Mouse (Mus musculus) ES-Bruce4 (cell line): Measurements from ENCODE around the gene Syngr1.

Experiments used
- CTCF ChIP-seq: IDR thresholded peaks from one replicate; pipeline ENCODE4 v1.8.1; 2011; ENCODE audit warnings: low read depth, low read length
- EP300 ChIP-seq: IDR thresholded peaks from 2 replicates; pipeline ENCODE4 v1.6.1; 2011; ENCODE audit warnings: low read depth, low read length; ENCODE audit not compliant: insufficient read depth
- POLR2A ChIP-seq: IDR thresholded peaks from one replicate; pipeline ENCODE4 v1.8.1; 2011; ENCODE audit warnings: low read length; ENCODE audit not compliant: insufficient read depth

DNA sequence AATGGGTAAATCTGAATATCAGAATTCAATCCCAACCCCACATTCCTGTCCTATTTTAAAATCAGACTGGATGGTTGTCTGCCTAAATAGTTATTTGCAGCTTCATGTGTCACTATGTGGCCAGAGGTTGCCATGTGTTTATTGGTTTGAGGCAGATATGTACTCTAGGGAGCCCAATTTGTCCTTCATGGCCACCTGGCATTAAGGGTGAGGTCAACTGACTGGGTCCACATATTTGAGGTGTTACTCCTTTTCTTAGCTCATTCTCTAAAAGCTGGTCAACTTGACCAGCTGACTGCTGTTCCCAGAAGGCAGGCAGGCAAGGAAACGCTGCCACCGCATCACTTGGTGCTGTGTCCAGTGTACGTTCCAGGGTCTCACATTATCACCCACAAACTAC, 11.2 kb upstream of the Syngr1 start:
- TF ChIP-seq CTCF (no peak), POLR2A (no peak), EP300 (no peak)
